ENCODE assay signal across 8 mouse cellular contexts in the genomic region with DNA sequence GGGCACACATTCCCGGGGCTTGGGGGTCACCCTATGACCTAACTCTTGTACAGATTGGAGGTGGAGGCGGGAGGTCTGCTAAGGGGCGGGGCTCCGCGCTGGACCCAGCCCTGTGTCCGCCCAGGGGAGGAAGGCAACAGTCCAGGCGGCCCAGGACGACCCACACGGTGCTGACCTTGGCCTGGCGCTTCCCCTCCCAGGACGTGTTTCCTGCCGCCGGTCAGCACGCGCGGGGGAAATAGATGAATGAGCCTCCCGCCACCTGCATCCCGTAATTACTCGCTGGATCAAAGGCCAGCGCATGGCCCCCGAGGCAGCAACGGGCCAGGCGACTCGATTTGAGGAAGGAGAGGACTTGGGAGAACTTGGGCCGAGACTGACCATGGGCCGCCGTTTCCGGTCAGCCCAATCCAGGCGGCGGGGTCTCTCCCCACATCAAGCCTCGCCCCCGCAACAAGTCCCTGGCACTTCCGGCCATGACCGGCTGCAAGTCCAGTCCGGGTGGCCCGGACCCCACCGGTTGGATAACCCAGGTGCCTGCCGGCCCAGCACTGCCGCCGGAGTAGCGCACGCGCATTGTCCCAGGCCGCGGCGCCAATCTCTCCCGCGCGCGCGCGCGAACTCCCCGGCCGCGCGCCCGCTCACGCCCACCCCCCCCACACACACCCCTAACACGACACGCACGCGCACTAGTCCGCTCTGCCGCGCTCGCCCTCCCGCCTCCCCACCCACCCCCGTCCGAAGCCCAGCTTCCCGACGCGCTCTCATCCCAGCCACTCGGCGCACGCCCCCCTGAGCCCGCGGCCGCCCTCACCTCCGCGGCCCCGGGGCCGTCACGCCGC. TPM values are rescaled to one million over a fixed set of nuclear protein-coding genes. Genes with fewer than 3 reads are reported as not detected.
DNase-seq lines count a peak whose midpoint lies in the region; ATAC-seq and TF ChIP-seq lines count a peak whose summit lies in the region.

No protein-coding gene starts in this region.

- intact Hi-C loops in left cerebral cortex, adult 2 months (cut with DNase I), result loop anchor here (10.0 kb wide), 1 partner anchor 1140 kb away; no protein-coding TSS in a partner anchor

- peak overlapping the region; percentile 90 for H3K4me3 ChIP-seq in hindbrain, embryonic 14.5 days (replicated peaks; ENCODE audit: low read length)
- peak overlapping the region; percentile 94 for H3K4me3 ChIP-seq in left cerebral cortex, adult 2 months

- DNase-seq in WW6 (ENCODE audit: low read depth, low spot score), result peak; percentile 43
- peak; percentile 87 to 90 for DNase-seq in cerebellum, postnatal 14 days
- peak; percentile 50 to 62 for DNase-seq in frontal cortex, postnatal 25 days (ENCODE audit: low spot score in 2 of 2)
- DNase-seq in hindbrain, embryonic 14.5 days (ENCODE audit: low spot score), result peak; percentile 87
- DNase-seq in left cerebral cortex, adult 2 months (ENCODE audit: extremely low spot score in 1 of 2, low spot score in 2 of 2), result peak; percentile 81 to 85
- peak; percentile 88 to 91 for DNase-seq in right cerebral cortex, postnatal 10 days (ENCODE audit: low spot score in 2 of 2)
- peak; percentile 78 for DNase-seq in urinary bladder, postnatal 25 days (ENCODE audit: low spot score)

- no peaks in the 10 kb centered on the region for H3K36me3 ChIP-seq in hindbrain, embryonic 14.5 days (replicated peaks; ENCODE audit: control insufficient read depth, insufficient read depth)

- peak; percentile 78 for ATAC-seq in hindbrain, embryonic 14.5 days (ENCODE audit: low FRiP score)
- ATAC-seq in megakaryocyte, adult 5-6 weeks (ENCODE audit: poor library complexity, severe bottlenecking), result peak; percentile 38

- H3K9me3 ChIP-seq in hindbrain, embryonic 14.5 days (ENCODE audit: control insufficient read depth, low read length), result no peaks in the 10 kb centered on the region

- H3K27ac ChIP-seq in hindbrain, embryonic 14.5 days, result peak overlapping the region; percentile 96
- peak overlapping the region; percentile 97 for H3K27ac ChIP-seq in left cerebral cortex, adult 2 months

- peak overlapping the region; percentile 93 for H3K4me2 ChIP-seq in hindbrain, embryonic 14.5 days (replicated peaks)

- WGBS in hindbrain, embryonic 14.5 days, result under 1% methylated on average over 75 of the region's 85 CpGs

- no peak for TF ChIP-seq CTCF in left cerebral cortex, adult 2 months (IDR thresholded peaks at IDR 0.05)

- H3K4me1 ChIP-seq in hindbrain, embryonic 14.5 days (replicated peaks; ENCODE audit: control insufficient read depth, insufficient read depth, low read length), result peaks cover 18% of the 10 kb centered on the region

- no peaks in the 10 kb centered on the region for H3K27me3 ChIP-seq in hindbrain, embryonic 14.5 days (ENCODE audit: control insufficient read depth, insufficient read depth, low read length)

- H3K9ac ChIP-seq in hindbrain, embryonic 14.5 days, result peak overlapping the region; percentile 90

RNA-seq across cellular contexts. Expression of gene Zfp787, which starts 0.5 kb away (rescaled TPM):
- polyA plus RNA-seq in hindbrain, embryonic 14.5 days (2014; fragmentation: Nextera tagmentation; extraction: Ambion mirVana), result 14.2 and 14.5 TPM in 2 replicates
- 10 to 100 TPM; 27.8 to 30.2 TPM for total RNA-seq in left cerebral cortex, adult 2 months (2021)
- 11.9 and 17.0 TPM in 2 replicates for total RNA-seq in megakaryocyte, adult 5-6 weeks (2015)
- total RNA-seq in megakaryocyte, adult 5-6 weeks (2017), result 25.6 and 25.7 TPM in 2 replicates

RNA-seq across cellular contexts. Expression of gene Zfp444, which starts 16.8 kb away (rescaled TPM):
- 74.7 and 80.0 TPM in 2 replicates for polyA plus RNA-seq in hindbrain, embryonic 14.5 days (2014; fragmentation: Nextera tagmentation; extraction: Ambion mirVana)
- 10 to 100 TPM; 62.0 to 66.7 TPM for total RNA-seq in left cerebral cortex, adult 2 months (2021)
- 2.0 and 3.6 TPM in 2 replicates for total RNA-seq in megakaryocyte, adult 5-6 weeks (2015)
- total RNA-seq in megakaryocyte, adult 5-6 weeks (2017), result 4.1 and 8.0 TPM in 2 replicates

RNA-seq across cellular contexts. Expression of gene Galp, which starts 41.6 kb away (rescaled TPM):
- polyA plus RNA-seq in hindbrain, embryonic 14.5 days (2014; fragmentation: Nextera tagmentation; extraction: Ambion mirVana), result not detected in 2 replicates
- not detected for total RNA-seq in left cerebral cortex, adult 2 months (2021)
- not detected in 2 replicates for total RNA-seq in megakaryocyte, adult 5-6 weeks (2015)
- not detected in 2 replicates for total RNA-seq in megakaryocyte, adult 5-6 weeks (2017)

Comparison
In these comparisons a context has a peak if more than half of its experiments do, and no peak if none do; other contexts are left out.
1. Peak in every context shown above with its lines: DNase-seq, ATAC-seq, H3K4me3 ChIP-seq and H3K27ac ChIP-seq.
2. RNA of gene Zfp444, which starts 16.8 kb away (total RNA-seq): 62.0 to 66.7 TPM in left cerebral cortex, adult 2 months; 2.0 to 8.0 TPM in megakaryocyte, adult 5-6 weeks; every median in the first group is over 4 times any median in the second.